Mouse (Mus musculus) T-helper 1 cell (primary cell): ENCODE results near the gene Dnajb6.

Experiments
- in situ Hi-C: fragments of 300-600 bp; cut with MboI, MseI; formaldehyde crosslinking; loops from one replicate; pipeline ENCODE4 v1.15.1; 2025; ENCODE audit warnings: high pct_unique_total_duplicates

Gene Dnajb6

GRCm38 (mm10) chr5:29848091-29848490 is 112.6 kb downstream of the Dnajb6 start:
- in situ Hi-C loops, result loop anchor here (25.0 kb wide), 1 partner anchor 164 kb away; the partner anchor contains the start of gene Il6

DNA sequence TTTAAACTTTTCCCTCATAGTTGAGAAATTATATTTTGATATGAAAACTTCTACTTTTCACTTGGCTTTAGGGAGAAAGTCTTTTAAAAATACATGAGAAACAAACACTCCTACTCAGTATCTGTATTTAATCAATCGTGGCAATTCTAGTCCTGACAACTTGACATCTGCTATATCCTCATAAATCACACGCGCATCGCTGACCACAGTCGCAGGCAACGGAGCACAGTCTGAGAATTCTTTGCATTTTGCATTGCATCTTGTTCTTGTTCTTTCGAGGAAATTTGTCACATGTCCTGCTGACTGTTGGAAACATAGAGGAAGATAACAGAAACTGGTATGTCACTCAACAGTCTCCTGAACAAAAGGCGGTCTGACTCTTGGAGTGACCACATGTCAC is 116.9 kb downstream of the Dnajb6 start:
- in situ Hi-C loops, result no loop called here

DNA sequence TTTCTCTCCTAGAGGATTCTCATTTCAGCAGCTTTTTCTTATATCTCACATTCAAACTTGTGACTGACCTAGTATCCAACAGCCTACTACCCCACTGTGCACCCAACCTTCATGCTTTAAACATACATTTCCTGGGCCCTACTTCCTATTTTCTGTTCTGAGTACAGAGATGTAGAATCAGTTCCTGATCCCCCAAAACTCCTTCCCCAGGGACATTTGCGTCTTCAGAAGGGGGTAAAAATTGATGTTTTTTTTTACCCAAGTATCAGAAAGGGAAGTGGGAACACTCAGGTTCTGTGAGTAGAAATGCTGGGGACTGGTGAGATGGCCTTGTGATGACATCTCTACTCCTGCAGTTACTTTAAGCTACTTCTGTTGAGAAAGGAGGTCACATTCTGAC is 117.5 kb downstream of the Dnajb6 start:
- in situ Hi-C loops, result no loop called here

DNA sequence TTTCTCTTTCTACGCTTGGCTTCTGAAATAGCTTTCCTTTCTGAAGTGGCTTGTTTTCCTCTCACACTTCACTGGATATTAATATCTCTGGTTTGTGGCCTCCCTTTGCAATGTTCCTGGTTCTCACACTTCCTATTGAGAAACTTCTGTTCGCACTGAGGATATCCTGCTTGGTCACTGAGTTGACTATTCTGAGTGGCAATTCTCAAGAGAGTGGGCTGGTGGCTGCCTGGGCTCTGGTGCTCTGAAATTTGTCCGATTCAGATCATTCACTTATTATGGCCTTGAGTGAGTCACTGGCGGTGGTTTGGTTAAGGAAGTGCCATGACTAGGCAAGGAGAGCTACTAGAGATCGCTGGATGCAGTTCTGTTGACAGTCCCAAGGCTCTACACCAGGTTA is 118.9 kb downstream of the Dnajb6 start:
- in situ Hi-C loops, result no loop called here

DNA sequence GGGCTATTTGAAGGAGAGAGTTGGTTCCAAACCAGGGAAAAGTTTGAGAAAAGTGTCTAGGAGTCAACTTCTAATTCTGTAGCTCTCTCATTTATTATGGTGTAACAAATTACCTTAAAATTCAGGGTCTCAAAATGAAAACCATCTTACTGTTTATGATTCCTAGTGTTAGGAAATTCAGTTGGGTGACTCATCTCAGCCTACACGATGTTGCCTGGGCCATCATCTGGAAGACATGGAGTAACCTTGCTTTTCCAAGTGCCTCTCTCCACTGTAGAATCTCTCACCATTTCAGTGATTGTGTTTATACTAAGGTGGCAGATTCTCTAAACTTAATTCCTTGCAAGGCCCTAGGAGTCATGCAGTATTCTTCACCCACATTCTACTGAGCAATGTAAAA is 119.5 kb downstream of the Dnajb6 start:
- in situ Hi-C loops, result no loop called here

DNA sequence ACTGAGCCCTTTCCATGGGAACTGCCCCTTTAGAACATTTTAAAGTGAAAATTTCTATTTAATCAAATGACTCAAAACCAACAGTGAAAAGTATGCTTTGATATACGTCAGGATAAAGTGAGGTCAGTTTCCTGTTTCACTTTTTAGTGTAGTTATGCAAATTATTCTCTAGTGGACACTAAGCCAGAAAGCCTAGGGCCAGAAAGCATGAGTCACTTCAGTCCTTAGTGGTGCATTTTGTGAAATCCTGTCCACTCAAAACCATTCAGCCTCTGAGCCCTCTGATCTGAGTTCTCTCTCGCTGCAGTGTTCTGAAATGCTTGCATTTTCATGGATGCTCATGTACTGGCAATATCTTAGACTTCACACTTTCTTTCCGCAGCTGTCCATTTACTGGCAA is 126.0 kb downstream of the Dnajb6 start:
- in situ Hi-C loops, result no loop called here

DNA sequence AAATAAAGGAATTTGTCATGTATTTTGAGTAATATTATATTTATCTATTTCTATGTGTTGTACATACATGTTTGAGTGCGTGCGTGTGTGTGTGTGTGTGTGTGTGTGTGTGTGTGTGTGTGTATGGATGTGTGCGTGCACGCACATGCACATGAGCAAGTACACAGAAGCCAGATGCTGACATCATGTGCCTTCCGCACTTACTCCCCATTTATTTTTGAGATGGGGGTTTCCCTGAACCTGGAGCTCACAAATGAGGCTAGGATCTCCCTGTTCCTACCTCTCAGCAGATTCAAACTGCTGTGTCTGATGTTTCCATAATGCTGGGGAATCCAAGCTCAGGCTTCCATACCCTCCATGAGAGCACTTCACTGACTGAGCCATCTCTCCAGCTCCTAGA is 126.9 kb downstream of the Dnajb6 start:
- in situ Hi-C loops, result no loop called here

GRCm38 (mm10) chr5:29864291-29864737 is 128.8 kb downstream of the Dnajb6 start:
- in situ Hi-C loops, result no loop called here

GRCm38 (mm10) chr5:29864994-29865393 is 129.5 kb downstream of the Dnajb6 start:
- in situ Hi-C loops, result no loop called here
